Mouse (Mus musculus) skeletal muscle tissue, adult 2 months (tissue): ENCODE results near the gene Cracr2b.
"Not testable (repeated sequence)": the region's sequence is repeated elsewhere in the genome, so short reads cannot be mapped to it uniquely, and the experiment has no call there.

ENCODE experiments used
- DNase-seq: peaks from one replicate; pipeline ENCODE4 v3.0.0-alpha.2; 2012; ENCODE audit warnings: low read depth, low spot score

Gene Cracr2b

DNA sequence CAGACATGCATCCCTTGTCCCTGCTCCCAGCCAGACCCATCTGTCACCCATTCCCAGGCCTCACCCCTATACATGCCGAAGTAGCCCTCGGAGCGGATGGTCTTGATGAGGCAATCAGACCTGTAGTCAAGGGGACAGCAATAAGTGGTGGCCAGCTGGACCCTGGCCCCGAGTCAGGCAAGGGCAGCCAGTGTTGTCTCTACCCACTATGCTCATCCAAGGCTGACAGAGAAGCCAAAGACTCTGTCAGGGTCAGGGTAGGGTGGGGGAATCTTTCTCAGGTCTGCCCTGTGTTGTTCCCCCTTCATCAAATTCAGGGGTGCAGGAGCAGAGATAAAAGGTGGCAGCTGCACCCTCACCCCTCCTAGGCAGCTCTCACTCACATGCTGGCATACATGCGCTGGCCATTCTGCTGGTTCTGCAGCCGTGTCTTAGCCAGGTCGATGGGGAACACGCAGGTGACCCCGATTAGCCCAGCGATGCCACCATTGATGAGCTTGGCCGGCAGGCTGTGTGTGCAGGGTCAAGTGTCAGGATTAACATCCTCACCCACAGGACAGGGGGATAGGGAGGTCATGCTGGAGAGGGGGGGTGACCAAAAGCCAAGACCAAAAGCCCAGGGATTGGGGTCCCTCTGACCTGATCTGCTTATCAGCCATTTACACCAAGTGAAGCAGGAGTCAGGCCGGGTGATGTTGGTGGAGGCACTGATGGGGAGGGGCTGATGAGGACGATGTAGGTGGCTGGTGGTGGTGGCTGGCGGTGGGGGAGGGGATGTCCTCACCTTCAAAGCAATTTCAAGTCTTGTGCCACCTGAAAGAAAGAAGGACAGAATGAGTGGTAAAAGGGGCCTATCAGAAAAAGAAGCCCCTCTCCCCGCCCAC is 27.1 kb upstream of the Cracr2b start:
- no peak for DNase-seq

- no peak for DNase-seq
These were observed 26.4 kb upstream of the Cracr2b start for GRCm38 (mm10) chr7:141434464-141434863.

DNA sequence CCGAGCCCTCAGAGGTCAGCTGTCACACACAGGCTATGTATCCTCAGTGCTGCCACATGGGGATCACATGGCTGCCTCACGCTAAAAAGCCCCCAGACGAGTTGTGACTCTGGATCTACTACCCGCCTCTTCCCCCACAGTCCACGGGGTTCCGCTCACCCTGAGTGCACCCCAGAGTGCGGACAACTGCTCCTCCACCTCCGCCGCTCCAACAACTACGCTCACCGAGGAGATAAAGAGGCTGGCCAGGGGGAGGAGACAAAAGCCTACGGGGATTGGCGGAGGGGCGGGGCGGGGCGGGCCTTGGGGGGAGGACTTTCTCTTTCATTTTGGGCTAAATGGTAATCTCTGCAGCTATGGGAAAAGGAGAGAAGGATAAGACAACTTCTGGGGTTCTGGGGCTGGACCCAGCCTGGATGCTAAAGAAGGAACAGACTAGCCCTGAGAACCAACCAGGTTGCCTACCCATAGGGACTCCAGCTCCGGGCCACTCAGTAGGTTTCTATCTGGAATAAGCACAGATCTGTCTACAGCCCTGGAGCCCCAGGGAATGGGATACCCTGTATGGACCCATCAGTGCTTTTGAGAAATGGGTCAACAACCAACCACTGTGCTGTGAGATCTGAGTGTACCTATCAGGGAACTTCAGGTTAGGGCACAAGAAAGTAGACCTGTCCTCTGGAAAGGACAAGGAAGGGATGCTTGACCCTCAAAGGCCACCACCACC is 25.6 kb upstream of the Cracr2b start:
- no peak for DNase-seq

- DNase-seq, result no peak
These were observed 24.9 kb upstream of the Cracr2b start for GRCm38 (mm10) chr7:141435856-141436522.

DNA sequence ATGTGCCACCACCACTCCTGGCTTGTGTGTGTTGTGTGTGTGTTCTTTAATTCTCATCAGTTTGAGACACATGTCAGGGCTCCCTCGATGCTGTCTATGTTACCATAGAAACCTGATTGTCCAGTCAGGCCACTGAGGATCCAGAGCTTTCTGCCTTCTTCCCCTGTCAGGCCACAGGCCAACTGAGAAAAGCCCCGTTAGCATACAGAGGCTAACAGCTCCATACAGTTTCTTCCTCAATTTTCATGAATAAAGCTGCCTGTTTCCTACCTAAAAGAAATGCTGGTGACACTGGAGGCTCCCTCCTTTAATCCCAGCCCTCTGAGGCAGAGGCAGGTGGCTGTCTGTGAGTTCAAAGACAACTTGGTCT is 24.4 kb upstream of the Cracr2b start:
- DNase-seq, result no peak

GRCm38 (mm10) chr7:141437178-141438120 is 23.4 kb upstream of the Cracr2b start, which contains the start of gene Slc25a22:
TSS of gene Slc25a22 (minus strand) at chr7:141437892.
- DNase-seq, result no peak

DNA sequence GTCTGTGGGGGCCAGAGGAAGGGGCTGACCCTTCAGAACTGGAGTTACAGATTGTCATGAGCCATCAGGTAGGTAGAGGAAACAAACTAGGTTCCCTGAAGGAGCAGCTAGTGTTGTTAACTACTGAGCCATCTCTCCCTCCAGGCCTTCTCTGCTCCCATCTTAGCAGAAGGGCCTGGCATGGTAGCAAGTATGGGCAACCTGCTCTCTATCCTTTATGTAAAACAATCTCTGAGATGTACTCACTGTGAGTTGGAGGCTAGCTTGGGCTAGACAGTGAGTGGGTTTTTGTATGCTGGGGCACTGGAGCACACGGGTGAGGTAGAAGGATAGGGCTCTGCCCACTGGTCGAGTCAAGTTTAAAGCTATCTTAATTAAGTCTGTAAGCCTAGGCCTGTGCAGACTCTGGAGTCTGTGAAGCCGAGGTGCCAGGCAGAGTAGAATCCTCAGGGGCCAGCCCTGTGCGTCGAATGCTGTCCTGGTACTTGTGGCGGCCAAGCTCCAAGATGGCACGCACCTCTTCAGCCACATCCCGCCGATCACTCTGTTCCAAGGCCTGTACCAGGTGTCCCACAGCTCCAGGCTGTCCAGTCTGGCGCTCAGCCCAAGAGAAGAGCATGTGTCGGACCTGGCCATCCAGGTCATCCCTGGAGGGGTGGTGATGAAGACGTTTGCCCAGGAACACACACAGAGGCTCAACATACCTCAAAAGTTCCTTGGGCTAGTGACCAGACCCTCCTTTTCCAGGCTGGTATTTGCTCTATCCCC is 22.5 kb upstream of the Cracr2b start:
- DNase-seq, result no peak

DNA sequence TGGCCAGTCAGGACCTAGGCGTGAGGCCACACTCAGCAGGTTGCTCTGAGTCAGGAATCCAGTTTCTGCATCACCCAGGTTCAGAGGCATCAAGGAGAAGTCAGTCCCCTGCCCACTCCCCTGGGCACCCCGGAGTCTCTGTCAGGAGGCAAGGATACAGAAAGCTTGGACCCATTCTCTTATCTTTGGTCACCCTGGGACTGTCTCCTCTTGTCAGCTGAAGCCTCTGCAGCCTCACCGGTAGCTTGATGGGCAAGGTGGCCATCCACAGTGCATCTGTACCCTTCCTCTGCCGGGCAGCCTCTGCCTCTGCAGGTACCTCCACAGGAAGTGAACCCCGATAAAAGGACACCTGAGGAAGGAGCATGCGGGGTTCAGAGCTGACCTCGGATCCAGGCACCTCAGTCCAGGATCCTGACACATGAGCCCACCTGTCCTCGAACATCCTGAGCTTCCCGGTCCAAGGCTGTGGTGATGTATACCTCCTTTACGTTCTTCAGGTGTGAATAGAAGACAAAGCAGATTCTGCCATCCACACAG is 21.7 kb upstream of the Cracr2b start:
- DNase-seq, result no peak

DNA sequence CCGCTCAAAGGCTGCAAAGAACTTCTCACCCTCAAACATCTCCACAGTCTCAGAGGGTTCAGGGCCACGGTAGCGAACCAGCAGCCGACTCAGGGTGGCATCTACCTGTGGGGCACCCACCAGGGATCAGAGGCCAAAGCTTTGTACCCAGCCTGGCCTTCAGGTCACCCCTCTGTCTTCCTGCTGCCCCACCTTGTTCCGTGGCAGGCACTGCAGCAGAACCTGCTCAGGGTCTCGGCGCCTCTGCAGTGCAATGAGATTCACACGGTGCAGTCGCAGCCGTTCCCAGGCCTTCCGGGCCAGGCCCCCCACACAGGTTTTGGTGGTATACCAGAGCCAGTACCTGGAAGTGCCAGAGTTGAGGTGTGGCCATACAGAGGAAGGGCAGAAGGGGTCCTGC is 21.1 kb upstream of the Cracr2b start:
- no peak for DNase-seq

DNA sequence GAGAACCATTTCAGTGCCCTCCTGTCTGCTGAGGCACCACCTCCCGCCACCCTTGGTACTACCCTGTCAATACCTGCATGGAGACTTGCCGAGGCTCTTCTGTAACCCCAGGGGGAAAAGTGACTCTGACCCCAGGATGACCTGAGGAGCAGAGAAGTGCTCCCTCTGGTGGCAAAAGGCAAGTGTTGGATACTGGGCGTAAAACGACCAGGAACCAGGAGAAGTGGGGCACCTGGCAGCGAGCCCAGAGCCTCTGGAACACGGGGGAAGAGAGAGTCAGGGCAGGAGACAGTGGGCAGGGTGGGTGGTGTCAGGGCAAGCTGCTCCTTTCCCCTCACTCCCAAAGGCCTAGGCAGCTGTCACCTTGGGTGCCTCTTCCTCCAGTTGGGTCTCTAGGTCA is 20.3 kb upstream of the Cracr2b start:
- no peak for DNase-seq

GRCm38 (mm10) chr7:141441460-141441859 is 19.4 kb upstream of the Cracr2b start:
- no peak for DNase-seq

DNA sequence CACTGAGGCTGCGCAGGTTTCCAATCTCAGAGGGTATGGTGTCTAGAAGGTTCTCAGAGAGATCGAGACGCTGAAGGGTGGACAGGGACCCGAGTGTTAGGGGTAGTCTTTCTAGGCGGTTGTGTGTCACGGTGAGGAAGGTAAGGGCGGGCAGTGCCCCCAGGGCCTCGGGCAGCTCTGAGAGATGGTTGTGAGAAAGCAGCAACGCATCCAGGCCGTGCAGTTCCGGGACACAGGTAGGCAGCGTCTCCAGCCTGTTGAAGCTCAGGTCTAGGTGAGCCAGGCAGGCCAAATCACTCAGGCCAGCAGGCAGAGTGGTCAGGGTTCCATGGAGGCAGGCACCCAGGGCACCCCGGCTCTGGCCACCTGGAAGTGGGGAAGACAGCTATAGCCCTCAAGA is 18.7 kb upstream of the Cracr2b start:
- no peak for DNase-seq

GRCm38 (mm10) chr7:141443081-141443821 is 17.6 kb upstream of the Cracr2b start:
- DNase-seq, result no peak

DNA sequence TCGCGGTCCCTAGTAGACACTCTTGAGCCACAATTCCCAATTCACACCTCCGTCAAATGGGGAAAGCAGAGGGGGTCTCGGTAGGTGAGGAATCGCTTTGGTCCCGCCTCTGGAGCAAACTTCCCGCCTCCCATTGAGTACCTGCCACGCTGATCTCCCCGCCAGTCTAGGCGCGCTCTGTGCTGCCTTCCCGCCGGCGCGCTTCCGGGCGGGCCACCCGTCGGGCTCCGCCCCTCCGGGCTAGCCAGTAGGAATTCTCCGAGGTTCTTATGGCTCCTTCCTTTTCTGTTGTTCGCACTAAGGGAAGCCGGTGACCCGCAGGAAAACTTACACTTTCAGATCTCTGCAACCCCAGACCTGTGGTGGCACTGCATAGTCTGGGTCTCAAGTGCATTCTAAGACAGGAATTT is 17.1 kb upstream of the Cracr2b start, which contains the start of gene Pidd1:
Pidd1 (minus strand) TSS at position 198 of the 410 bp plus-strand sequence.
- no peak for DNase-seq

DNA sequence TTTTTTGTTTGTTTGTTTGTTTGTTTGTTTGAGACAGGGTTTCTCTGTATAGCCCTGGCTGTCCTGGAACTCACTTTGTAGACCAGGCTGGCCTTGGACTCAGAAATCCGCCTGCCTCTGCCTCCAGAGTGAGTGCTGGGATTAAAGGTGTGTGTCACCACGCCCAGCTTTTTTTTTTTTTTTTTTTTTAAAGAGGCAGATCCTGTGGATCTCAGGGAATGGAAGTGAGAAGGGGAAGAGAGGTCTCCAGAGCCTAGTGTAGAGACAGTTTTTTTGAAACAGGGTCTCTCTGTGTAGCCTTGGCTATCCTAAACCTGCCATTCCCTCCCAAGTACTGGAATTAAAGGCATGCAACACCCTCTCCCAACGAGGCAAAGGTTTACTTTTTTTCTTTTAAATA is 14.5 kb upstream of the Cracr2b start:
- not testable (repeated sequence) for DNase-seq

GRCm38 (mm10) chr7:141447110-141447991 is 13.5 kb upstream of the Cracr2b start, which contains the start of gene Rplp2:
TSS of gene Rplp2 (plus strand) at chr7:141447370.
- DNase-seq, result peak; percentile 89

DNA sequence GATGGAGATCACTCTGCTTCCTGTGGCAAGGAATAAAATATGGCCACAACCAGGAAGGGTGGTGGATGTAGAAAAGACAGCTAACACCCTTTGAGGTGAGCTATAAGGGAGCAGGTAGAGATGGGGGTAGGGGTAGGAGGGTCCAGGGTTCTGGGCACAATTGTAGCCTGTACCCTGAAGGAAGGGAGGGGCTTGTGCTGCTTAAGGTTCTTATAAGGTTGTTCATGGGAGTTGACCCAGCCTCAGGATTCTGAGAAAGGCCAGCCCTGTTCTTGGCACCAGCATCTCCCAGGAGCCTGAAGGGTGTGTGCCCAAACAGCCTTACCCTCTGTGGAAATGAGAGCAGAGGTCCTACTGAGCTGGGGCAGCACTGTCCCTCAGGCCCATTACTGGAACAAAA is 9.0 kb upstream of the Cracr2b start:
- no peak for DNase-seq

GRCm38 (mm10) chr7:141453636-141454035 is 7.3 kb upstream of the Cracr2b start:
- no peak for DNase-seq
